Mouse (Mus musculus) brain, adult 2 months (tissue): ENCODE measurements around the gene Dscam.

Experiments used
- DNase-seq: peaks from one replicate; pipeline ENCODE4 v3.0.0; 2011; ENCODE audit warnings: low read depth, low spot score

Dscam gene

GRCm38 (mm10) chr16:96767985-96768384 lies 402.6 kb downstream of the Dscam start:
- peak; percentile 19 for DNase-seq

- DNase-seq: no peak
Measured at GRCm38 (mm10) chr16:96767508-96767907, 403.0 kb downstream of the Dscam start.

DNA sequence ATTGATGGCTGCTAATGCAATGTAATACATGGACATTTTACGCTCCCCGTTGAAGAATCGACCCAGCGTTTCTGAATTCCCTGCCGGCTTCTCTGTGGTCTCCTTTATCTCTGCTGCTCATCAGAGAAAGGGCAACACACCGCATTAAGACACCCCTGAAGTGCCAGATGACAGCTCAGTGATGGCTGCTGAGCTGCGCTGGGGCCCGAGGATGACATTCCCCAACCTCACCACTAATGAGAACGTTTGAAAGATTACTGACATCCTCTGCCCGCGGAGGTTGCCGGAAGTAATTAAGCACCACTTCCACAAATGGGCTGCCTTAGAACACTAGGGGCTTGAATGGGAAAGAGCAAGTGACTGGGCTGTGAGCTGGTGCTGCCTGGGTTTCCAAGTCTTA lies 409.3 kb downstream of the Dscam start:
- no peak for DNase-seq

DNA sequence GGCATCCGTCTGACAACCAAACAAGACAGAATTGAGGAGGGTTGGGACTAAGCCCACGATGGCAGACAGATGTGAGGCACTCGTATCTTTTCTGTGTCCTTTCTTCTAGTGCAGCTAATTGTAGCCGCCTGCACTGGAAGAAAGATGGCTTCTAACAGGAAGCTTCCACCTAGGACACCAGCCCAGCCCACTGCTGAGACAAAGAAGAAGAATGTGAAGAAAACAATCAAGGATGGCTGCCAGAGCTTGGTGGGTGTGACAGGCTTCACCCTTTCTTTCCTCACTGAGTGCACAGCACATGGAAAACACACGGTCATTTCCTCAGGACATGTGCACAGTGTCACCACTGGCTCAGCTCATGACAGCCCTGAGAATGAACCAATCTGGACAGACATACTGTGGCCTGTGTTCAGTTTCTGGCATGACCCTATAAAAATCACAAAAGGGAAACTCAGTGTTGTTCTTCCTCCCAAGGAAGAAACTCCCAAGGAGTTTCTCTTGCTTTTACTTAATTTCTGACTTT lies 411.4 kb downstream of the Dscam start:
- DNase-seq: no peak

DNA sequence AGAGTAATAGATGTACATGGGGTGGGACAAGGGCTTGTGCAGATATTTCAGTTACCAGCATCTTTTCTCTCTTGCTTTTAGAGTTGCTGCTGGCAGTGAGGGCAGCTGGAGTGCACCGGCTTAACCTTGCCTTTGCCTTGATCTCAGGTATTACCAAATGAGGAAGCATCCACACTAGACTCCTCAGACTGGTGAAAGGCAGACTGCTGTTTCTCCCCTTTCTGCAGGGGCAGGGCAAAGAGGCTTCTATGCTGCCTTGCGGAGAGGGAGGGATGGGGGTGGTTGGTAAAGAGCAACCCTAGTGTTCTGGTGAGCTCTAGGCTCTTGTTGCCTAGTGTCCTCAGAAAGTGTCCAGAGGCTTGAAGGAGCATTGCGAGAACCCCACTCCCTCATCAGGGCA lies 412.2 kb downstream of the Dscam start:
- DNase-seq: no peak

- DNase-seq: peak; percentile 52
Measured at GRCm38 (mm10) chr16:96757588-96758313, 412.8 kb downstream of the Dscam start.

DNA sequence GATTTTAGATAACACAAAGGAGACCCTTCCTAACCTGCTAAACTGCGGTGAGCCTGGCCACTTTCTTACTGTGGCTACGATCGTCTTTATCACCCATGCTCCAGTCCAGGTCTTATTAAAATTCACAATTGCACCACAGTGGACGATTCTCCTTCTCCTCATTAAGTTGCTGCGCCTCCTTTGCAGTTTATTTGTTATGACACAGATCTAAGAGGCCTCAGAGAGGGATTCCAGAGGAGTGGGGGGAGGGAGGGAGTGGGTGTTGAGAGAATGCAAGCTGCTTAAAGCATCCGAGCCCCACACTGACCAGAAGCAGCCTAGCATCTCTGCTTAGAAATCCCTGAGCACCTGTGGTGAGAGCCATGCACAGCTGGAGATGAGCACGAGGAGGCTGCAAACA lies 413.6 kb downstream of the Dscam start:
- DNase-seq: peak; percentile 48

DNA sequence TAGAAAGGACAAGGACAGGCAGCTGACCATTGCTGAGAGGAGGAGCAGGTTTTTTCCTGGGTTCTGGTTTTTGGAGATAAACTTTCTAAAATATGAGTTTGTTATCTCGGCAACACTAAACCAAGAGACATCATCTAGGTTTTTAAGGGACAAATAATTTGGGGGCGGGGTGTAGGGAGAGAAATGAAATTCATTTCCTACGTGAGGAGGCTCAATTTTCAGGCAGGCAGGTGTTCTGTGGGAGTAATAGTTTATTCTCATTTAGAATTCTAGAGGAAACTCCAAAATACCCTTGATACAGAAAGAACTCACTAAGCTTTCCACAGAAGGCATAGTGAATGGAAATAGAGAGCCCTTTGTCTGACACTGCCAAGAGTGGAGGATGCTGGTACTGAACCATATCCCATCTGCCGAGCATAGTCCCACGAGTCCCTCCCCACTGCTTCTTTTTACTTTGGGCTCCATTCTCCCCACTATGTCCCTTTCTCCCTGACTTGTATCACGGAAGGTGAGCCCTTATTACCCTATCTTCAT lies 415.5 kb downstream of the Dscam start:
- peak; percentile 78 for DNase-seq

- DNase-seq: peak; percentile 26
Measured at GRCm38 (mm10) chr16:96754381-96754780, 416.2 kb downstream of the Dscam start.

- peak; percentile 74 for DNase-seq
Measured at GRCm38 (mm10) chr16:96753781-96754173, 416.8 kb downstream of the Dscam start.

DNA sequence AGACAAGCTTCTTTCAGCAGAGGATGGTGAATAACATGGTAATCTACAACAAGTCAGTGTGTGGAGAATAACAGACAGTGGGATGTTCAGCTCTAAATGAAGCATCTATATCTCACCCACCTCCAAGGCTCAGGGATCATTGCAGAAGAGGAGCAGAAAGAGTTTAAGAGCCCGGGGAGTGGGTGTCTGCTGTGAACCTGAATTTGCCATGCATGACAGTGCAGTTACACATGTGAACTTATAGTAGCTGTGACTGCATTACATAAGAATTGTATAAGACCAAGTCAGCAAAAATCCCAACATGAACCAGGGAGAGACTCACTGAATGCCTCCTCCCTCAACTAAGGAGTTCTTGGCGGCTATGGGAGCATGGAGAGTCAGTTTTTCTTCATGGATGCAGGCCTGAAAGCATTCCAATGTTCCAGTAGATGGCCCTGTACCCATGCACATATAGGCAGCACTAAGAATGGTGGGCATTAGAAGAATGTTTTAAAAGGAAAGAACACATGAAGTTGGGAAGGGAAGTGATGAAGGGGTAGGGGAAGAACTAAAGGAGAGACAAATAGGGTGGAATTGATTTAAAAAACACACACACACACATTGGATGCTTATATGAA lies 417.3 kb downstream of the Dscam start:
- peak; percentile 58 for DNase-seq

GRCm38 (mm10) chr16:96742475-96743255 lies 427.9 kb downstream of the Dscam start:
- DNase-seq: peak; percentile 24

DNA sequence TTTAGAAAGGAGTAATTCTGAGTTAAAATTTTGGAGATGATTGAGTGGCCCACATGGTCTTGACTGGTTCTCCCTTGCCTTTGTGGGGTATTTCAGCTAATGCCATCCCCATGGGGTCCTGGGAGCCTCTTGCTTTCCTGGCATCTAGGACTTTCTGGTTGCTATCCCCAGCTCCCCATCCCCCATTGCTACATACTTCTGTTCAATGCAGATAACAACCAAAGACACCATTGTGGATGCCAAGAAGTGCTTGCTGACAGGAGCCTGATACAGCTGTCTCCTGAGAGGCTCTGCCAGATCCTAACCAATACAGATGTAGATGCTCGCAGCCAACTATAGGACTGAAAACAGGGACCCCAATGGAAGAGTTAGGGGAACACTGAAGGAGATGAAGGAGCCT lies 429.2 kb downstream of the Dscam start:
- no peak for DNase-seq

- peak; percentile 45 for DNase-seq
Measured at GRCm38 (mm10) chr16:96740073-96741055, 430.2 kb downstream of the Dscam start.

DNA sequence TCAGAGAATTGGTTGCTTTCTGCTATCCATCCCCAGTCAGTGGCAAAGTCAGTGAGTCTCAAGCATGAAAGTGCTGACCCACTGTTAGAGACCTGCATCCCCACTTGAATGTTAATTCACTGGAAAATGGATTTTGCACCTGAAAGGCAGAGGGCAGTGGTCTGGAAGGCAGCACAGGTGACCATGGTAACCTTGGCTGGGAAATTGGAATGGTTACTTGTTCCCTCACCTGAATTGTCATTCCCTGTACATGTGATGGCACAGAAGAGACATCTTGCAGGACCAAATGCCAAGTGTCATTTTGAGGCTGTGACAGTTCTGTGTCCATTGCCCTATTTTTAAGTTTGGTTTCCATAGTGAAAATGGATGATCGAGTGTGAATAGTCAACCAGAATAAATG lies 434.1 kb downstream of the Dscam start:
- no peak for DNase-seq

GRCm38 (mm10) chr16:96730881-96731280 lies 439.7 kb downstream of the Dscam start:
- peak; percentile 46 for DNase-seq

GRCm38 (mm10) chr16:96727836-96728774 lies 442.4 kb downstream of the Dscam start:
- DNase-seq: peak; percentile 56

GRCm38 (mm10) chr16:96725071-96725724 lies 445.4 kb downstream of the Dscam start:
- peak; percentile 73 for DNase-seq

GRCm38 (mm10) chr16:96724591-96724990 lies 446.0 kb downstream of the Dscam start:
- DNase-seq: no peak
